Mouse (Mus musculus) testis, adult 2 months (tissue): ENCODE results near the gene Lrtm2.

Source experiments
- CTCF ChIP-seq: fragments of 200-500 bp; IDR thresholded peaks from 2 replicates; pipeline ENCODE4 v1.5.1; 2012; ENCODE audit warnings: low read depth, mild to moderate bottlenecking, inconsistent platforms, low read length, moderate library complexity; ENCODE audit not compliant: control insufficient read depth, insufficient read depth, insufficient replicate concordance
- POLR2A ChIP-seq: fragments of 200-500 bp; IDR thresholded peaks from 2 replicates; pipeline ENCODE4 v1.6.1; 2012; ENCODE audit warnings: low read depth, mild to moderate bottlenecking, inconsistent platforms, low read length, moderate library complexity; ENCODE audit not compliant: control insufficient read depth

GRCm38 (mm10) chr6:119328521-119329115 lies 1.9 kb downstream of the Lrtm2 start:
- TF ChIP-seq CTCF (no peak), POLR2A (no peak)
